In genomic region chr4:27117978-27118377, GRCm38 (mm10) we compare ENCODE assay signal across 26 mouse cellular contexts.
DNase-seq lines count a peak whose midpoint lies in the region; ATAC-seq lines count a peak whose summit lies in the region.
"Had no signal": no experiment of that assay in that cellular context is flagged by ENCODE, and none has a peak within 500 bp of the region (broad histone marks: within the 10 kb centered on the region; RNA-seq: fewer than 3 reads in every experiment).

No protein-coding gene starts in this region.

- H3K27me3 ChIP-seq in forebrain, embryonic 13.5 days: no peaks in the 10 kb centered on the region
- H3K27me3 ChIP-seq in forebrain, embryonic 10.5 days (ENCODE audit: poor library complexity, severe bottlenecking): no peaks in the 10 kb centered on the region
- H3K27me3 ChIP-seq: heart, embryonic 13.5 days; limb, embryonic 15.5 days; midbrain, embryonic 12.5 days; neural tube, embryonic 15.5 days; stomach, embryonic 15.5 days had no signal

- WGBS in forebrain, embryonic 13.5 days: 76% methylated on average over 2 of the region's 2 CpGs
- 85% methylated on average over 2 of the region's 2 CpGs for WGBS in forebrain, embryonic 10.5 days

- H3K9ac ChIP-seq in forebrain, embryonic 13.5 days: no peak overlapping the region
- H3K9ac ChIP-seq: heart, embryonic 13.5 days; limb, embryonic 15.5 days; liver, embryonic 14.5 days; lung, embryonic 14.5 days; midbrain, embryonic 12.5 days; neural tube, embryonic 15.5 days; stomach, embryonic 15.5 days had no signal

- no peaks in the 10 kb centered on the region for H3K9me3 ChIP-seq in forebrain, embryonic 13.5 days (replicated peaks)
- no peaks in the 10 kb centered on the region for H3K9me3 ChIP-seq in forebrain, embryonic 10.5 days
- H3K9me3 ChIP-seq: embryonic facial prominence, embryonic 10.5 days; heart, embryonic 13.5 days; limb, embryonic 15.5 days; midbrain, embryonic 12.5 days; neural tube, embryonic 15.5 days; stomach, embryonic 15.5 days had no signal

- no peak overlapping the region for H3K4me3 ChIP-seq in forebrain, embryonic 13.5 days
- H3K4me3 ChIP-seq in forebrain, embryonic 10.5 days: no peak overlapping the region
- H3K4me3 ChIP-seq: embryonic facial prominence, embryonic 10.5 days; heart, embryonic 13.5 days; limb, embryonic 15.5 days; midbrain, embryonic 12.5 days; neural tube, embryonic 15.5 days; stomach, embryonic 15.5 days had no signal

- no peak overlapping the region for H3K4me2 ChIP-seq in forebrain, embryonic 13.5 days
- H3K4me2 ChIP-seq: heart, embryonic 13.5 days; limb, embryonic 15.5 days; lung, embryonic 14.5 days; midbrain, embryonic 12.5 days; neural tube, embryonic 15.5 days; stomach, embryonic 15.5 days had no signal

- no peaks in the 10 kb centered on the region for H3K36me3 ChIP-seq in forebrain, embryonic 13.5 days (ENCODE audit: poor library complexity, severe bottlenecking)
- H3K36me3 ChIP-seq in forebrain, embryonic 10.5 days (replicated peaks): no peaks in the 10 kb centered on the region
- H3K36me3 ChIP-seq: embryonic facial prominence, embryonic 10.5 days; heart, embryonic 13.5 days; limb, embryonic 15.5 days; midbrain, embryonic 12.5 days; neural tube, embryonic 15.5 days; stomach, embryonic 15.5 days had no signal

- no peak for DNase-seq in forebrain, embryonic 10.5 days (ENCODE audit: extremely low spot score, low spot score)
- DNase-seq in frontal cortex, postnatal 36 days (ENCODE audit: low spot score in 2 of 2): peak; percentile 6 to 40
- DNase-seq in frontal cortex, postnatal 25 days (ENCODE audit: low spot score in 2 of 2): no peak
- peak; percentile 9 to 26 for DNase-seq in left cerebral cortex, postnatal 14 days (ENCODE audit: low spot score in 2 of 2)
- no peak for DNase-seq in left cerebral cortex, adult 11 months (ENCODE audit: low spot score)
- peak; percentile 35 for DNase-seq in telencephalon, adult 2 months (ENCODE audit: low read depth, low spot score)
- DNase-seq: adrenal gland, postnatal 10 days; cerebellum, adult 11 months; cerebellum, adult 9-11 months; gastrocnemius, postnatal 14 days; heart, adult 18-20 months; heart, postnatal 14 days; kidney, postnatal 36 days; lung, embryonic 14.5 days; thymus, adult 18-20 months; thymus, postnatal 36 days had no signal

- H3K4me1 ChIP-seq in forebrain, embryonic 13.5 days: no peaks in the 10 kb centered on the region
- no peaks in the 10 kb centered on the region for H3K4me1 ChIP-seq in forebrain, embryonic 10.5 days
- H3K4me1 ChIP-seq: embryonic facial prominence, embryonic 10.5 days; heart, embryonic 13.5 days; limb, embryonic 15.5 days; midbrain, embryonic 12.5 days; neural tube, embryonic 15.5 days; stomach, embryonic 15.5 days had no signal

- intact Hi-C loops in left cerebral cortex, postnatal 14 days (cut with DNase I): no loop called here

- ATAC-seq in forebrain, embryonic 13.5 days: peak; percentile 41; the same call in 1 of the 2 replicates
- ATAC-seq: activated CD4-positive, CD25-positive, alpha-beta regulatory T cell, adult 4 months; intestine, postnatal 0 days had no signal

- no peak overlapping the region for H3K27ac ChIP-seq in forebrain, embryonic 13.5 days
- H3K27ac ChIP-seq in forebrain, embryonic 10.5 days: no peak overlapping the region
- H3K27ac ChIP-seq: embryonic facial prominence, embryonic 10.5 days; heart, embryonic 13.5 days; limb, embryonic 15.5 days; liver, embryonic 14.5 days; midbrain, embryonic 12.5 days; neural tube, embryonic 15.5 days; stomach, embryonic 15.5 days had no signal

Comparison
In these comparisons a context has a peak if more than half of its experiments do, and no peak if none do; other contexts are left out.
1. DNase-seq: peak in frontal cortex, postnatal 36 days (2 of 2), left cerebral cortex, postnatal 14 days (2 of 2) and telencephalon, adult 2 months (single experiment); none in forebrain, embryonic 10.5 days (single experiment), frontal cortex, postnatal 25 days (0 of 2) and left cerebral cortex, adult 11 months (single experiment).